Mouse (Mus musculus): Measurements from ENCODE around the gene Bcat2. TPM values are rescaled to one million over a fixed set of nuclear protein-coding genes. Genes with fewer than 3 reads are reported as not detected.

The Bcat2 gene
- total RNA-seq, 1 experiment: 60.3 TPM

- Histone ChIP-seq H3K27ac (ENCODE audit: insufficient read depth, low read depth, low read length, poor library complexity, severe bottlenecking) (peak overlapping the region; percentile 90), H3K36me3 (ENCODE audit: control insufficient read depth, insufficient read depth, low read length, poor library complexity, severe bottlenecking) (no peaks in the 10 kb centered on the region), H3K4me1 (ENCODE audit: control insufficient read depth in 2 of 2, insufficient read depth in 2 of 2, low read length in 2 of 2, poor library complexity in 1 of 2) (peaks cover 14 to 38% of the 10 kb centered on the region in 2 experiments), H3K9me3 (ENCODE audit: control insufficient read depth, insufficient read depth, low read depth, low read length) (no peaks in the 10 kb centered on the region), H3K9ac (ENCODE audit: insufficient read depth, low read depth, low read length, poor library complexity, severe bottlenecking) (no peak overlapping the region; the same call in 1 of the 2 replicates), H3K4me3 (ENCODE audit: insufficient read depth in 1 of 2, low read depth in 1 of 2, low read length in 2 of 2, poor library complexity in 1 of 2, severe bottlenecking in 1 of 2) (no peak overlapping the region)
- TF ChIP-seq HCFC1 (IDR thresholded peaks at IDR 0.05; ENCODE audit: borderline replicate concordance, insufficient read depth, low read length) (no peak), ZNF384 (IDR thresholded peaks at IDR 0.05; ENCODE audit: low read depth, low read length) (peak; percentile 71; the same call in 1 of the 2 replicates), ZC3H11A (IDR thresholded peaks at IDR 0.05; ENCODE audit: borderline replicate concordance, low read depth, low read length) (no peak), CHD2 (IDR thresholded peaks at IDR 0.05; ENCODE audit: low read depth, low read length) (peak; percentile 63; the same call in 1 of the 2 replicates), MAFK (IDR thresholded peaks at IDR 0.05; ENCODE audit: insufficient read depth, low read depth, low read length) (no peak)
- DNase-seq (ENCODE audit: low read depth, low spot score): peak; percentile 92
- in situ Hi-C loops (cut with MboI; ENCODE audit: low sequenced_read_pairs in 2 of 2, unreplicated experiment in 2 of 2): no loop called here
These were observed 18.5 kb upstream of the Bcat2 start for GRCm38 (mm10) chr7:45551512-45551883.

- peaks cover 17 to 38% of the 10 kb centered on the region in 2 experiments for H3K4me1 ChIP-seq (ENCODE audit: control insufficient read depth in 2 of 2, insufficient read depth in 2 of 2, low read length in 2 of 2, poor library complexity in 1 of 2)
- H3K9ac ChIP-seq (ENCODE audit: insufficient read depth, low read depth, low read length, poor library complexity, severe bottlenecking): peak overlapping the region; percentile 54; the same call in 1 of the 2 replicates
- no peaks in the 10 kb centered on the region for H3K9me3 ChIP-seq (ENCODE audit: control insufficient read depth, insufficient read depth, low read depth, low read length)
- no peaks in the 10 kb centered on the region; the same call in 1 of the 2 replicates for H3K36me3 ChIP-seq (ENCODE audit: control insufficient read depth, insufficient read depth, low read length, poor library complexity, severe bottlenecking)
- no peak for DNase-seq (ENCODE audit: low read depth, low spot score)
- peak overlapping the region; percentile 90 for H3K27ac ChIP-seq (ENCODE audit: insufficient read depth, low read depth, low read length, poor library complexity, severe bottlenecking)
- in situ Hi-C loops (cut with MboI; ENCODE audit: low sequenced_read_pairs in 2 of 2, unreplicated experiment in 2 of 2): no loop called here
- no peak for TF ChIP-seq MAFK (IDR thresholded peaks at IDR 0.05; ENCODE audit: insufficient read depth, low read depth, low read length)
- no peak overlapping the region for H3K4me3 ChIP-seq (ENCODE audit: insufficient read depth in 1 of 2, low read depth in 1 of 2, low read length in 2 of 2, poor library complexity in 1 of 2, severe bottlenecking in 1 of 2)
These were observed 16.4 kb upstream of the Bcat2 start for GRCm38 (mm10) chr7:45553519-45553918.

GRCm38 (mm10) chr7:45553990-45554389 is 16.0 kb upstream of the Bcat2 start:
- Histone ChIP-seq H3K27ac (ENCODE audit: insufficient read depth, low read depth, low read length, poor library complexity, severe bottlenecking) (peak overlapping the region; percentile 90), H3K36me3 (ENCODE audit: control insufficient read depth, insufficient read depth, low read length, poor library complexity, severe bottlenecking) (no peaks in the 10 kb centered on the region; the same call in 1 of the 2 replicates), H3K9me3 (ENCODE audit: control insufficient read depth, insufficient read depth, low read depth, low read length) (no peaks in the 10 kb centered on the region), H3K4me3 (ENCODE audit: insufficient read depth in 1 of 2, low read depth in 1 of 2, low read length in 2 of 2, poor library complexity in 1 of 2, severe bottlenecking in 1 of 2) (no peak overlapping the region), H3K9ac (ENCODE audit: insufficient read depth, low read depth, low read length, poor library complexity, severe bottlenecking) (peak overlapping the region; percentile 11; the same call in 1 of the 2 replicates), H3K4me1 (ENCODE audit: control insufficient read depth in 2 of 2, insufficient read depth in 2 of 2, low read length in 2 of 2, poor library complexity in 1 of 2) (peaks cover 17 to 34% of the 10 kb centered on the region in 2 experiments)
- in situ Hi-C loops (cut with MboI; ENCODE audit: low sequenced_read_pairs in 2 of 2, unreplicated experiment in 2 of 2): no loop called here
- TF ChIP-seq ZNF384 (IDR thresholded peaks at IDR 0.05; ENCODE audit: low read depth, low read length) (no peak), MAFK (IDR thresholded peaks at IDR 0.05; ENCODE audit: insufficient read depth, low read depth, low read length) (no peak), CHD2 (IDR thresholded peaks at IDR 0.05; ENCODE audit: low read depth, low read length) (no peak), HCFC1 (IDR thresholded peaks at IDR 0.05; ENCODE audit: borderline replicate concordance, insufficient read depth, low read length) (no peak), ZC3H11A (IDR thresholded peaks at IDR 0.05; ENCODE audit: borderline replicate concordance, low read depth, low read length) (no peak)
- DNase-seq (ENCODE audit: low read depth, low spot score): no peak

- Histone ChIP-seq H3K27ac (ENCODE audit: insufficient read depth, low read depth, low read length, poor library complexity, severe bottlenecking) (peak within 1 kb of the TSS; percentile 90), H3K9me3 (ENCODE audit: control insufficient read depth, insufficient read depth, low read depth, low read length) (no peaks in the 10 kb centered on the region), H3K36me3 (ENCODE audit: control insufficient read depth, insufficient read depth, low read length, poor library complexity, severe bottlenecking) (no peaks in the 10 kb centered on the region; the same call in 1 of the 2 replicates), H3K4me3 (ENCODE audit: insufficient read depth in 1 of 2, low read depth in 1 of 2, low read length in 2 of 2, poor library complexity in 1 of 2, severe bottlenecking in 1 of 2) (peak within 1 kb of the TSS; percentile 24 to 39), H3K4me1 (ENCODE audit: control insufficient read depth in 2 of 2, insufficient read depth in 2 of 2, low read length in 2 of 2, poor library complexity in 1 of 2) (peaks cover 19 to 28% of the 10 kb centered on the region in 2 experiments), H3K9ac (ENCODE audit: insufficient read depth, low read depth, low read length, poor library complexity, severe bottlenecking) (peak within 1 kb of the TSS; percentile 28; the same call in 1 of the 2 replicates)
- in situ Hi-C loops (cut with MboI; ENCODE audit: low sequenced_read_pairs in 2 of 2, unreplicated experiment in 2 of 2): no loop called here
- no peak for TF ChIP-seq MAFK (IDR thresholded peaks at IDR 0.05; ENCODE audit: insufficient read depth, low read depth, low read length)
- TF ChIP-seq ZC3H11A (IDR thresholded peaks at IDR 0.05; ENCODE audit: borderline replicate concordance, low read depth, low read length): no peak
- TF ChIP-seq ZNF384 (IDR thresholded peaks at IDR 0.05; ENCODE audit: low read depth, low read length): no peak
- no peak for TF ChIP-seq HCFC1 (IDR thresholded peaks at IDR 0.05; ENCODE audit: borderline replicate concordance, insufficient read depth, low read length)
- TF ChIP-seq CHD2 (IDR thresholded peaks at IDR 0.05; ENCODE audit: low read depth, low read length): no peak
- DNase-seq (ENCODE audit: low read depth, low spot score): no peak
These were observed 15.2 kb upstream of the Bcat2 start, which contains the start of gene Hsd17b14 for GRCm38 (mm10) chr7:45554744-45555143. TSS of gene Hsd17b14 (plus strand) at chr7:45554893.
